Mouse (Mus musculus): ENCODE measurements at regions not wholly inside any gene's neighbourhood (a gene's known extent, or its start where the extent isn't known, plus 50 kb on each side); places are given as distances from the start of the nearest gene placed in this dataset.

DNA sequence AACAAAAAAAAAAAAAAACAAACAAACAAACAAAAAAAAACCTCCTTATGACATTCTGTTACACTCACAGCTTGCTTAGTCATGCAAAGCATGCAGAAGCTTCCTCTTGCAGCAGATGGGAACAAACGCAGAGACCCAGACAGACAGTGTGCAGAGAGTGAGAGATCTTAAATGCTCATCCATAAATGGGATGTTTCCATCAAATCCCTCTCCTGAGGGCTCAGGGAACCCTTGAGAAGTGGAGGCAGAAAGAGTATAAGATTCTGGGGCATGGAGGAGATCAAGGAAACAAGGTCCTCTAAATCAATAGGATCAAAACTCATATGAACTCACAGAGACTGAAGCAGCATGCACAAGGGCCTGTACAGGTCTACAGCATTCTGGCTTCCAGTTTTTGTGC lies 52.5 kb downstream of the Adm start:
- in situ Hi-C loops (cut with MboI, MseI) = no loop called here

GRCm38 (mm10) chr7:110682911-110683310 lies 55.5 kb downstream of the Adm start:
- in situ Hi-C loops (cut with MboI, MseI) = no loop called here

DNA sequence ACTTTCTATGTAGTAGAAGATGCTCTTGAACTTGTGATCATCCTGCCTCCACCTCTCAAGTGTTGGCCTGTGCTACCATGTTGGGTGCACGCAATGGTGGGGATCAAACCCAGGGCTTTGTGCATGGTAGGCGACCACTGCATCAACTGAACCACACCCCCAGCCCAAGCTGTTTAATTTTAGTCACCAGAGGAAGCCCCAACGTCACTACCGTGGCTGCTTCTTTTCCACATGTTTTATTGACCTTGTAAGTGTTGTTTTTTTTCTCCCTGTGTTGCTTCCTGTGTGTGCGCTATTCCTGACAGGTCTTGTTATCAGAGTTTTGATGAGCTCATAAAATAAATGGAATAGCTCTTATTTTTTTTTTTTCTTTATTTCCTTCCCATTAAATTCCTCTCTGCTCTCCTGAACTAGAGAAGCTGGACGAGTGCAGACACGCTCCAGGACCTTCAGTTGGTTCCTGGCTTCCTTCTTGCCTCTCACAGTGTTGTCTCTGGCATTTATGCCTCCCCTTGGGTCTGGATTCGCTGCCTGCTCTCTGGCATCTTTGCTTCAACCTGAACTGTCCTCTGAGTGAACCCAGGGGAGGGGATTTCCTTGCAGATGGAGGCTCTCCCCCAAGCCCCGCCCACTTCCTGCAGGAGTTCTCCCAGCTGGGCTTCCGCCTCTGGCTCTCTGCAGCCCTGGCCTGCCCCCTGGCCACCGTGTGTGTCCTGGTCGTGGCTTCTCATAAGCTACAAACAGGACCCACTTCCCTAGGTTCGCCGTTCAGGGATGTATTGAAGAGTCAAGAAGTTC lies 61.6 kb downstream of the Adm start:
- in situ Hi-C loops (cut with MboI, MseI) = no loop called here

DNA sequence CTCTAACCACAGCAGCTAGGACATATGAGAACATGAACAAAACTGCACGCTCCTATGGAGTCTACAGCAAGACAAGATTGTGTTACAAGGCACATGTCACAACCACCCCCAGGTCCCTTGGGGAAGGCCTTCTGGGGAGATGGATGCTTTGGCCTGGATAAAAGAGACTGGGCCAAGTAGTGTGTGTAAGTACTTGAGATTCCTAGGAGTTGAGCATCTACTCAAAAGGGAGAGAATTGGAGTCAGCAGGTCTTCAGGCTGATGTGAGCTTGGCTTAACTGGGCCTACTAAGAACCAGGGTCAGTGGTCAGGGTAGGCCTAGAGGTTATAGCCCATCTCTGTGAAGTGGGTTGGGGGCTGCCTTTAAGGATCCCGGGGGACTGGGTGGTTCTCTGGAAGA lies 62.8 kb downstream of the Adm start:
- in situ Hi-C loops (cut with MboI, MseI) = no loop called here

DNA sequence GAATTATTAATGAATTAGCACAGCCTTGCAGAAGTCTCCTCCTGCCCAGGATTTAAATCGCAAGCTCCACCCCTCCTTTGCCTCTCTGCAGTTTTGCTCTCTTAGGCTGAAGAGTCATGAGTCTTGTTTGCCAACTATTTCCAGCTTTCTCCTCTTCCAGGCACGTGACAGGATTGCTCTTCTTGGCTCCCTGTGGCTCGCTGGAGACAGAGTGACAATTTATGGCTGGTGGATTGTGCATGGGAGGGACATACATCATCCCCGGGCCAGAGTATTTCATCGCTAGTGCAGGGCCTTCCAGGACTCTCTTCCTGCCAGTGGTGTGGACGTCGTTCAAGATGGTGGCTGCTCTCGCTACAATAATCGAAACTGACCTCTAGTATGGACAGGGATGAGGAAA lies 63.4 kb downstream of the Adm start:
- in situ Hi-C loops (cut with MboI, MseI) = no loop called here

GRCm38 (mm10) chr7:110694262-110694661 lies 66.8 kb downstream of the Adm start:
- in situ Hi-C loops (cut with MboI, MseI) = no loop called here

DNA sequence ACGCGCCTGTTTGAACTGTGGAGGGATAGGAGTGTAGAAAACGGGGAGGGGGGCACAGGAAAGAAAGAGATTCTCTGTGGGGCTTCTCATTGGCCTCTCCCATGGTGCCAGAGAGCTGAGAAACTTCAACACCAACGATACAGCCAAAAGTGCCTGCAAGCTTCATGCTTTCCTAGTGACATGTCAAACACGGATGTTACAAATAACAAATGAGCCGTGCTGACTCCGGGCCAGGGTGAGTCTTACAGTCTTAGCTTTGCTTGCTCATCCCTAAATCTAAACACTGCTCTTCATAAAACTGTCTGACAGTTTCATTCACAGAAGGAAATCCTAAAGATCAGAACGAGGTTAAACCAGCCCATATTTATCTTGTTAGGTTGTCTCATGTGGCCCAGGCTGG lies 68.3 kb downstream of the Adm start:
- in situ Hi-C loops (cut with MboI, MseI) = no loop called here

- in situ Hi-C loops (cut with MboI, MseI) = no loop called here
Observed at GRCm38 (mm10) chr7:110698211-110699153, 69.5 kb upstream of the Ampd3 start.

GRCm38 (mm10) chr7:110699596-110699995 lies 68.4 kb upstream of the Ampd3 start:
- in situ Hi-C loops (cut with MboI, MseI) = no loop called here

DNA sequence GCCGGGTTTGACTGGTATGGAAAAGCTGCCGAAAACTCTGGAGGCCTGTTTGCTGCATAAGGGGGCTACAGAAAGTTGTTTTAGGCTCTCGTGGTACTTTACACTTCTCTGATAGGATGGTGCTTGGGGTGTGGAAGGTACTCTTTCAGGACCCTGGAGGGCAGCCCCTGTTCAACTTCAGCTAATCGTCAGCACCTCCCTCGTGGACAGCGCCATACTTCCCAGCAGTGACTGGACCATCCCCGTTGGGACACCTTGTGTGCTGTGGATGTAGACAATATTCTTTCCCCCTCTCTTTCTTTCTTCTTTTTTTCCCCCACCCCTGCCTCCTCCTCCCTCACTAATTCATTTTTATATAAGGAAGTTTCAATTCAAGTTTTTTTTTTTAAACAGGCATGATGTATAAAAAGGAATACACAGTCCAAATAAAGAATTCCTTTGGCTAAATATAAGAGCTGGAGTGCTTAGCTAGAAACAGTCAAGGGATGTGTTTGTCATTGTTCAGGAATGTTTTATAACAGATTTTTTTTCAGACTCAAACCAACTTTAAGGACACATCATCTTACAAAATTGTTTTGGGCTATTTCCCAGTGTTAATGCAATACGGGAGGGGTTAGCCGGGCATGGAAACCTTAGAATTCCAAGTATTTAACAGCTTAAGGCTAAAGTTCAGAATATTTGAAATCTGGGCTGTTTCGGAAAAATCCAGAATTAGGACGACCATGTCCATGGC lies 66.2 kb upstream of the Ampd3 start:
- in situ Hi-C loops (cut with MboI, MseI) = no loop called here

DNA sequence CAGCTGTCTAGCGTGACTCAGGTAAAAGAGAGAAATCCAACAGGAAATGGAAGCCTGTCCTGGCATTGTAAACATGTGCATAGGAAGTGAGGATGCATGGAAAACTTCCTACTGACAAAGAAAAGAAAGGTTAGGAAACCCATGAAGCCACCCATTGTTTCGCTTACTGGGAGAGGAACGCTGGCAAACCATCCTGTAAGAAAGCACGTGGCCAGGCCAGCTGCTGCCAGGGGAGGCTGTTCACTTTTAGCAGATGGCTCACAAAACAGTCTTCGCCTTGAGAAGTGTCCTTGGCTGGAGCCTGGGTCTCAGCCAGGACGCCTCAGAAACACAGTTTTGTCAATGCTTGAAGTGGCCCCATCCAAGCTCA lies 65.6 kb upstream of the Ampd3 start:
- in situ Hi-C loops (cut with MboI, MseI) = no loop called here

GRCm38 (mm10) chr7:110705311-110706000 lies 62.5 kb upstream of the Ampd3 start:
- in situ Hi-C loops (cut with MboI, MseI) = no loop called here

DNA sequence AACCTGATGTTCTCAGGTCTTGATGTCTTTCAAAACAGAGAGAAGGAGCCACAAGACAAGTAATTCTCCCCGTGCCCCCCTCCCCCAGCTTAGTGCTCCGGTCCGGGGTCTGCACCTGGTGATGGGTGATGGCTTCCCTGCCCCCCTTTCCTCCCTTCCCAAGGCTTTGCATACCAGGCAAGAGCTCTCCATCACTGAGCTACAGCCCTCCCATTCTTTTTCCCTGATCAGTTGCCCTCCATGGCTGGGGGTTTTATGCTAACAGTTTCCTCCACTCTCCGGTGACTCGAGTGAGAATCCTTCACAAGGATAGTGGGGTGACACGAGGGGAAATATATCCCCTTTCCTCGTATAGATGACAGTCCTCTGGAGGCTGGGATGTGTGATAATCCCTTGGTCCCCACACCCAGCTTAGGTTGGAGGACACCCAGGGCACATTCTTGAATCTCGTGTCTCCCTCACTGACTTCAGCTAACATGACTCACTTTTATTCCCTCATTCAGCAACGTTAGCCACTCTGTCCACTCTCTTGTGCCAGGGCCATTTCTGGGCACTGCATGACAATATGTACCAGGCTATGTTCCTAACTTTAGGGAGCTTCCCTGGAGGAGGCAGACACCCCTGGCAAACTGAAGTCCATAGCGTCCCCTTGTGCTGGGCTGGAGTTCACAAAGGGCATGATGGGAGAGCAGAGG lies 61.9 kb upstream of the Ampd3 start:
- in situ Hi-C loops (cut with MboI, MseI) = no loop called here

DNA sequence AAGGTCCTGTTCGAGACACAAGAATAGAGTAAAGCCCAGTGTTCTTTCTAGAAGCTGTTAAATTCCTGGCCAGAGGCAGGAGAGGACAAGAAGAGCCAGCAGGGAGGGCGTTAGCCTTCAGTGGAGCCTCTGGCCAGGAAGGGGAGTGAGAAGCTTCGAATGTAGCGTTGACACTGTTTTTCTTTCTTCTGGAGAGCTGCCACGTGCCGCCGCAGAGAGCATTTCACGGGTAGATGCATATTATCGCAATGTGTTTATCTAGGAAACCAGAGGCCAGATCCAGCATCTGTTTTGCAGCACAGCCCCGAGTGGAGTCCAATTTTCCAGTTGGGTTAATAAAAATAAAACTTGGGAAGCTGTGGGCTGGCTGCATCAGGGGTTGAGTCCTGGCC lies 61.3 kb upstream of the Ampd3 start:
- in situ Hi-C loops (cut with MboI, MseI) = no loop called here

- in situ Hi-C loops (cut with MboI, MseI) = no loop called here
Observed at GRCm38 (mm10) chr7:110708116-110708515, 59.9 kb upstream of the Ampd3 start.

GRCm38 (mm10) chr7:110708781-110709180 lies 59.2 kb upstream of the Ampd3 start:
- in situ Hi-C loops (cut with MboI, MseI) = no loop called here

DNA sequence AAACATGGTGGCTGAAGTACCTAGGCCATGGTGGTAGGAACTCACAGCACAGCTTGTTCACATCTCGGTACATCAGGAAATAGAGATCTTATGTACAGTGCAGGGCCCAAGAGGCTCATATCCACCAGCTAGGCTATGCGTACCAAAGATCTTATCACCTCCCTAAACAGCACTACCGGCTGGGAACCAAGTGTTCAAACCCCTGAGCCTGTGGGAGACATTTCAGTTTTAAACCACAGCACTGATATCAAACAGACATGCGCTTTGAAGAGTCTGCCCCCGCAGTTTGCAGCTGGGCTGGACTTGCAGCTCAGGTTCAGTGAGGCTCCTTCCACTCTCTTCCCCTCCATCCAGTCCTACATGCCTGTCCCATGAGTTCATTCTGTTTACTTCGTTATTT lies 58.4 kb upstream of the Ampd3 start:
- in situ Hi-C loops (cut with MboI, MseI) = loop anchor here (10.0 kb wide), 1 partner anchor 1065 kb away; the partner anchor contains the start of gene Galnt18

DNA sequence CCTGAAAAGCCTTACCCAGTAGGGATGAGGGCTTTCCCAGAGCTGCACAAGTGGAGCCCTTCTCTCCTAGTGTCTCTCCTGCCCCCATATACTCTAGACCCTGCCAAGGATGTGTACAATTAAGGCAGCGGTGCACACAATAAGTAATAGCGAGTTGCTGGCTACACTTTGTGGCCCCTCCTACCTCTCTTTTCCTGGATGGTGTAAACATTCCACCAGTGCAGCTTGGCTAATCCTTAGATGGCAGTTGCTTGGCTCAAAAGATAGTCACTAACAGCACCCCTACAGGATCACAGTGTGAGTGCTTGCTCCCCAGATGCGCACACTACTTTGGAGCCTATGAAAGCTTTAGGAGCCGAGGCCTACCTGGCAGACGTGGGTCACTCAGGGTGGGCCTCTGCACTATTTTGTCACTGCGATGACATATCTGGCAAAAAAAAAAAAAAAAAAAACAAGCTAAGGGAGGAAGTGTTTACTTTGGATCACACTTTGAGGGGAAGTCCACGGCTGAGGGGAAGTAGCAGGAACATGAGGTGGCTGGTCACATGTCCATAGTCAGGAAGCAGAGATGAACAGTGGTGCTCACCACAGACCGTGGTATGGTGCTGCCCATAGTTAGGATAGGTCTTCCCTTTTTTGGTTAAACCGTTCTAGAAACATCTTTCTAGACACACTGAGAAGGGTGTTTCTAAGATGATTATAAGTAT lies 57.6 kb upstream of the Ampd3 start:
- in situ Hi-C loops (cut with MboI, MseI) = loop anchor here (10.0 kb wide), 1 partner anchor 1064 kb away; the partner anchor contains the start of gene Galnt18

DNA sequence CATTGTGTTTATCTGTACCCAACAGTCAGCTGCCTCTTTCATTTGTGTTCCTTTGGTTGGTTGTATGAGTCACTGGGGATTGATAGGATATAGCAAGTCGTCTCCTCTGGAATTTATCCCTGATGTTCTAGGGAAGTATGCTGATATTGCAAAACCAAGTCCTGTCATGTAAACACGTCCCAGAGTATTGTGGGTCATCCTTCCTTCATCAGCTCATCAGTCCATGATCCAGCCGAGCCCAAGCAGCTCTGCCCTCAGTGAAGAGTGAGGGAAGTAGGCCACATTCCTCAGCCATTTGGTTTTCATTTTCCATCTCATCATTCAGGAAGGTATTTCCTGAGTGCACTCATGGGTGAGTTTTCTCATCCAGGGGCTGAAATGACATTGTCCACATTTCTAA lies 54.3 kb upstream of the Ampd3 start:
- in situ Hi-C loops (cut with MboI, MseI) = loop anchor here (10.0 kb wide), 1 partner anchor 1061 kb away; the partner anchor contains the start of gene Galnt18

GRCm38 (mm10) chr7:110715110-110715509 lies 52.9 kb upstream of the Ampd3 start:
- in situ Hi-C loops (cut with MboI, MseI) = loop anchor here (10.0 kb wide), 1 partner anchor 1060 kb away; the partner anchor contains the start of gene Galnt18

All from regulatory T cell (primary cell).